Mouse (Mus musculus) thymus, adult 18-20 months (tissue): ENCODE data around the gene Alox8.
A peak's percentile ranks its signal among the peaks of the same experiment; 100 is the strongest.

Source experiments
- DNase-seq, 2 experiments: peaks; one replicate each; pipeline ENCODE4 v3.0.0; 2022; ENCODE audit warnings: mixed read lengths in 2 of 2

The Alox8 gene

GRCm38 (mm10) chr11:69197743-69198142, at the start of gene Alox8:
Alox8 (minus strand) TSS chr11:69197843.
- DNase-seq, result no peak

- DNase-seq, result no peak
Observed at GRCm38 (mm10) chr11:69245643-69246042, 48.0 kb upstream of the Alox8 start.

GRCm38 (mm10) chr11:69244911-69245310, 47.3 kb upstream of the Alox8 start:
- DNase-seq, result no peak

- DNase-seq, result no peak
Observed at GRCm38 (mm10) chr11:69236926-69237260, 39.2 kb upstream of the Alox8 start, which contains the start of gene Gucy2e. Gucy2e (minus strand) TSS chr11:69237036.

- DNase-seq, result no peak
Observed at GRCm38 (mm10) chr11:69236061-69236925, 38.6 kb upstream of the Alox8 start.

GRCm38 (mm10) chr11:69235285-69236060, 37.8 kb upstream of the Alox8 start:
- DNase-seq, result peak; percentile 24 to 45

- no peak for DNase-seq
Observed at GRCm38 (mm10) chr11:69233141-69233540, 35.5 kb upstream of the Alox8 start.

GRCm38 (mm10) chr11:69230420-69230819, 32.8 kb upstream of the Alox8 start:
- no peak for DNase-seq

- DNase-seq, result no peak
Observed at GRCm38 (mm10) chr11:69225715-69226114, 28.1 kb upstream of the Alox8 start.

- no peak for DNase-seq
Observed at GRCm38 (mm10) chr11:69223101-69223500, 25.5 kb upstream of the Alox8 start.

GRCm38 (mm10) chr11:69221070-69221469, 23.4 kb upstream of the Alox8 start:
- no peak for DNase-seq

GRCm38 (mm10) chr11:69218661-69219060, 21.0 kb upstream of the Alox8 start:
- no peak for DNase-seq

- no peak for DNase-seq
Observed at GRCm38 (mm10) chr11:69217411-69217810, 19.8 kb upstream of the Alox8 start.

GRCm38 (mm10) chr11:69211431-69211830, 13.8 kb upstream of the Alox8 start:
- no peak for DNase-seq

- no peak for DNase-seq
Observed at GRCm38 (mm10) chr11:69202469-69203230, 5.0 kb upstream of the Alox8 start.

GRCm38 (mm10) chr11:69200231-69200630, 2.6 kb upstream of the Alox8 start:
- no peak for DNase-seq

- DNase-seq, result no peak
Observed at GRCm38 (mm10) chr11:69199251-69199650, 1.6 kb upstream of the Alox8 start.

- no peak for DNase-seq
Observed at GRCm38 (mm10) chr11:69197194-69197593, 449 bp downstream of the Alox8 start.

- DNase-seq, result no peak
Observed at GRCm38 (mm10) chr11:69196766-69197165, 877 bp downstream of the Alox8 start.

- DNase-seq, result no peak
Observed at GRCm38 (mm10) chr11:69192840-69193239, 4.8 kb downstream of the Alox8 start.

GRCm38 (mm10) chr11:69185936-69186335, 11.7 kb downstream of the Alox8 start:
- no peak for DNase-seq

- DNase-seq, result no peak
Observed at GRCm38 (mm10) chr11:69185031-69185430, 12.6 kb downstream of the Alox8 start.

GRCm38 (mm10) chr11:69180120-69180519, 17.5 kb downstream of the Alox8 start:
- DNase-seq, result no peak
